Mouse (Mus musculus): ENCODE data around the gene Polr3e. TPM values are rescaled to one million over a fixed set of nuclear protein-coding genes. Genes with fewer than 3 reads are reported as not detected.
"Not testable (repeated sequence)": the region's sequence is repeated elsewhere in the genome, so short reads cannot be mapped to it uniquely, and the experiment has no call there.

The Polr3e gene
- polyA plus RNA-seq, 1 experiment from 2014 or later, result 28.0 TPM

GRCm38 (mm10) chr7:120960116-120960515 is 42.6 kb downstream of the Polr3e start:
- 93% methylated on average over 2 of the region's 2 CpGs for WGBS
- H3K4me3 ChIP-seq, result no peak overlapping the region
- no peaks in the 10 kb centered on the region for H3K4me1 ChIP-seq
- H3K27me3 ChIP-seq (replicated peaks), result no peaks in the 10 kb centered on the region
- H3K36me3 ChIP-seq, result peaks cover 41% of the 10 kb centered on the region
- no peaks in the 10 kb centered on the region for H3K9me3 ChIP-seq
- H3K9ac ChIP-seq, result no peak overlapping the region
- H3K27ac ChIP-seq, result no peak overlapping the region
- no peak for ATAC-seq (ENCODE audit: low FRiP score, low read depth)
- H3K4me2 ChIP-seq (replicated peaks), result no peak overlapping the region

GRCm38 (mm10) chr7:120960601-120961000 is 43.1 kb downstream of the Polr3e start:
- WGBS, result 90% methylated on average over 6 of the region's 6 CpGs
- no peak for ATAC-seq (ENCODE audit: low FRiP score, low read depth)
- H3K36me3 ChIP-seq, result peaks cover 41% of the 10 kb centered on the region
- no peaks in the 10 kb centered on the region for H3K27me3 ChIP-seq (replicated peaks)
- H3K4me2 ChIP-seq (replicated peaks), result no peak overlapping the region
- no peak overlapping the region for H3K4me3 ChIP-seq
- H3K9ac ChIP-seq, result no peak overlapping the region
- H3K9me3 ChIP-seq, result no peaks in the 10 kb centered on the region
- no peak overlapping the region for H3K27ac ChIP-seq
- H3K4me1 ChIP-seq, result no peaks in the 10 kb centered on the region

- Histone ChIP-seq H3K4me1 (no peaks in the 10 kb centered on the region), H3K4me3 (no peak overlapping the region), H3K4me2 (replicated peaks) (no peak overlapping the region), H3K9ac (no peak overlapping the region), H3K27ac (no peak overlapping the region), H3K36me3 (peaks cover 35% of the 10 kb centered on the region), H3K9me3 (no peaks in the 10 kb centered on the region), H3K27me3 (replicated peaks) (no peaks in the 10 kb centered on the region)
- ATAC-seq (ENCODE audit: low FRiP score, low read depth), result no peak
- WGBS, result 73% methylated on average over 3 of the region's 3 CpGs
Measured at GRCm38 (mm10) chr7:120961893-120962292, 44.3 kb downstream of the Polr3e start.

GRCm38 (mm10) chr7:120963126-120963525 is 45.6 kb downstream of the Polr3e start:
- Histone ChIP-seq H3K36me3 (peaks cover 26% of the 10 kb centered on the region), H3K9me3 (no peaks in the 10 kb centered on the region), H3K4me3 (no peak overlapping the region), H3K27me3 (replicated peaks) (no peaks in the 10 kb centered on the region), H3K9ac (no peak overlapping the region), H3K27ac (no peak overlapping the region), H3K4me1 (no peaks in the 10 kb centered on the region), H3K4me2 (replicated peaks) (no peak overlapping the region)
- no peak for ATAC-seq (ENCODE audit: low FRiP score, low read depth)
- 90% methylated on average over 5 of the region's 5 CpGs for WGBS

- H3K27me3 ChIP-seq (replicated peaks), result no peaks in the 10 kb centered on the region
- no peak for ATAC-seq (ENCODE audit: low FRiP score, low read depth)
- 93% methylated on average over 7 of the region's 7 CpGs for WGBS
- peaks cover 8% of the 10 kb centered on the region; the same call in 1 of the 2 replicates for H3K36me3 ChIP-seq
- no peak overlapping the region for H3K27ac ChIP-seq
- no peak overlapping the region for H3K4me2 ChIP-seq (replicated peaks)
- H3K4me3 ChIP-seq, result no peak overlapping the region
- H3K9ac ChIP-seq, result no peak overlapping the region
- no peaks in the 10 kb centered on the region for H3K4me1 ChIP-seq
- H3K9me3 ChIP-seq, result no peaks in the 10 kb centered on the region
Measured at GRCm38 (mm10) chr7:120969221-120969620, 51.7 kb downstream of the Polr3e start.

- WGBS, result 89% methylated on average over 5 of the region's 5 CpGs
- ATAC-seq (ENCODE audit: low FRiP score, low read depth), result no peak
- Histone ChIP-seq H3K4me3 (no peak overlapping the region), H3K4me2 (replicated peaks) (no peak overlapping the region), H3K27me3 (replicated peaks) (no peaks in the 10 kb centered on the region), H3K4me1 (no peaks in the 10 kb centered on the region; the same call in 1 of the 2 replicates), H3K36me3 (peaks cover 8% of the 10 kb centered on the region; the same call in 1 of the 2 replicates), H3K9ac (no peak overlapping the region), H3K9me3 (no peaks in the 10 kb centered on the region), H3K27ac (no peak overlapping the region)
Measured at GRCm38 (mm10) chr7:120970112-120970511, 52.6 kb downstream of the Polr3e start.

- ATAC-seq (ENCODE audit: low FRiP score, low read depth); H3K27me3 ChIP-seq (replicated peaks); H3K4me2 ChIP-seq (replicated peaks); H3K9me3 ChIP-seq; H3K27ac ChIP-seq; H3K4me3 ChIP-seq; H3K36me3 ChIP-seq; H3K4me1 ChIP-seq; H3K9ac ChIP-seq: not testable (repeated sequence)
- 88% methylated on average over 2 of the region's 2 CpGs for WGBS
Measured at GRCm38 (mm10) chr7:120972471-120972870, 54.9 kb downstream of the Polr3e start.

GRCm38 (mm10) chr7:120974001-120974400 is 56.5 kb downstream of the Polr3e start:
- WGBS, result 89% methylated on average over 3 of the region's 3 CpGs
- no peak for ATAC-seq (ENCODE audit: low FRiP score, low read depth)

GRCm38 (mm10) chr7:120977063-120977462 is 59.5 kb downstream of the Polr3e start:
- Histone ChIP-seq H3K4me1 (peaks cover 17% of the 10 kb centered on the region), H3K27me3 (replicated peaks) (no peaks in the 10 kb centered on the region), H3K36me3 (no peaks in the 10 kb centered on the region), H3K9me3 (no peaks in the 10 kb centered on the region), H3K9ac (no peak overlapping the region), H3K4me3 (no peak overlapping the region), H3K27ac (no peak overlapping the region), H3K4me2 (replicated peaks) (no peak overlapping the region)
- WGBS, result 63% methylated on average over 7 of the region's 7 CpGs
- no peak for ATAC-seq (ENCODE audit: low FRiP score, low read depth)

More at GRCm38 (mm10) chr7:120974001-120974400, 56.5 kb downstream of the Polr3e start:
- no peak overlapping the region for H3K4me3 ChIP-seq
- peaks cover 3% of the 10 kb centered on the region; the same call in 1 of the 2 replicates for H3K36me3 ChIP-seq
- no peaks in the 10 kb centered on the region for H3K27me3 ChIP-seq (replicated peaks)
- H3K9ac ChIP-seq, result no peak overlapping the region
- H3K4me2 ChIP-seq (replicated peaks), result no peak overlapping the region
- no peaks in the 10 kb centered on the region for H3K9me3 ChIP-seq
- no peak overlapping the region for H3K27ac ChIP-seq
- peaks cover 12% of the 10 kb centered on the region for H3K4me1 ChIP-seq

GRCm38 (mm10) chr7:120980041-120980440 is 62.5 kb downstream of the Polr3e start:
- Histone ChIP-seq H3K27ac (no peak overlapping the region), H3K4me1 (peaks cover 17% of the 10 kb centered on the region), H3K4me2 (replicated peaks) (no peak overlapping the region; the same call in 1 of the 2 replicates), H3K4me3 (no peak overlapping the region), H3K36me3 (no peaks in the 10 kb centered on the region), H3K27me3 (replicated peaks) (no peaks in the 10 kb centered on the region), H3K9ac (no peak overlapping the region), H3K9me3 (no peaks in the 10 kb centered on the region)
- 89% methylated on average over 4 of the region's 4 CpGs for WGBS
- ATAC-seq (ENCODE audit: low FRiP score, low read depth), result no peak

GRCm38 (mm10) chr7:120980931-120981924 is 63.7 kb downstream of the Polr3e start:
- ATAC-seq (ENCODE audit: low FRiP score, low read depth), result peak; percentile 56
- WGBS, result 4% methylated on average over 39 of the region's 39 CpGs
- H3K4me2 ChIP-seq (replicated peaks), result peak overlapping the region; percentile 67
- H3K27me3 ChIP-seq (replicated peaks), result no peaks in the 10 kb centered on the region
- 0 out of 2 replicates have a peak overlapping the region, but pooled peaks have one; percentile 54 for H3K27ac ChIP-seq
- H3K36me3 ChIP-seq, result no peaks in the 10 kb centered on the region
- H3K4me1 ChIP-seq, result peaks cover 17% of the 10 kb centered on the region
- H3K9me3 ChIP-seq, result no peaks in the 10 kb centered on the region
- H3K9ac ChIP-seq, result peak overlapping the region; percentile 67
- H3K4me3 ChIP-seq, result peak overlapping the region; percentile 92

GRCm38 (mm10) chr7:120982200-120982841 is 64.8 kb downstream of the Polr3e start, which contains the start of the genes Cdr2 and Mfsd13b:
Gene Cdr2 (minus strand): TSS chr7:120982312.
Gene Mfsd13b (plus strand): TSS chr7:120982509.
- ATAC-seq (ENCODE audit: low FRiP score, low read depth), result peak; percentile 96
- Histone ChIP-seq H3K4me2 (replicated peaks) (peak within 1 kb of the TSS; percentile 67), H3K27ac (peak within 1 kb of the TSS; percentile 57), H3K27me3 (replicated peaks) (no peaks in the 10 kb centered on the region), H3K36me3 (no peaks in the 10 kb centered on the region), H3K9ac (peak within 1 kb of the TSS; percentile 69), H3K4me3 (peak within 1 kb of the TSS; percentile 92), H3K9me3 (no peaks in the 10 kb centered on the region), H3K4me1 (peaks cover 11% of the 10 kb centered on the region)
- under 1% methylated on average over 46 of the region's 46 CpGs for WGBS

All from neural tube, embryonic 12.5 days (tissue).